Mouse (Mus musculus) left cerebral cortex, postnatal 4 days (tissue): ENCODE measurements around the gene Kcnq1. TPM values are rescaled to one million over a fixed set of nuclear protein-coding genes. Genes with fewer than 3 reads are reported as not detected.

ENCODE experiments used
- DNase-seq: peaks from one replicate; pipeline ENCODE4 v3.0.0-alpha.2; 2022
- intact Hi-C: fragments of 180-260 bp; cut with DNase I; formaldehyde crosslinking; loops from one replicate; pipeline ENCODE4 v1.15.1; 2025
- total RNA-seq, 2 experiments: library from RNA; stranded (reverse); gene quantifications; 2 replicates each; pipeline ENCODE4 v1.2.3; 2021

Gene Kcnq1
- total RNA-seq, 2 experiments from 2014 or later: 1.1 to 1.5 TPM

DNA sequence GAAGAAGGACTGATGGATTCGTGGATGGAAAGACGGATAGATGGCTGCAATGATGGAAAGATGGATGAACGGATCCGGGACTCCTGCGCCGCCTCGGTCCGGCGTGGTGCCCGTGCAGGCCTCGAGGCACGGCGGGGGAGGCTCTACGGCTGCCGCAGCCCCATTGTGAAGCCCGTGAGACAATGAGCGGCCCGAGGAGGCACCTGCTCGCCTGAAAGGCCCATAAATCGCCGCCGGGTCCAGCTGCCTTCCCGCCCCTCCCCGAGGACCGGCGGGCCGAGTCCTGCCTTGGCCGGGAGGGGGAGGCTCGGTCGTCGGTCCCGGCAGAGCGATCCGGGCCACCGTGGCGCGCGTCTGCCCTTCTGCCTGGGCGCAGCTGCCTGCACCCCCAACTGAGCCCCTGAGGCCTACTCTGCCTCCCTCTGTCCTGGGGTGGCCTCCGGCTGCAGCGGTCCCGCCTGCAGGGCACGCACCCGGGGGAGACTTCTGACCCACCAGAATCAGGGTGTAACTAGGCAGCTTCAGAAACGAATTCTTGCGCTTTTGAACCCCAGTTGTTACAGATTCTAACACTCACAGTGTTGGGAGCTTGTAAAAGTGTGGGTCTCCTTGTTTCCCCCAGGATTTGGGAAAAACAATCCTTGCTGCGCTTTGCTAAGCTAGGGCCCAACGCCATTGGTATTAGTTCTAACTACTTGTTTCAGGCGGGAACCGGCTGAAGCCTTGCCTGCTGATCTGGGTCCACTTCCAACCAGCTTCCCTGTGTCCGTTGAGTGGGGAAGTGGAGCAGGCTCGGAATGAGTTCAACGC lies 339.7 kb downstream of the Kcnq1 start:
- intact Hi-C loops: no loop called here
- peak; percentile 21 for DNase-seq

- intact Hi-C loops: no loop called here
- peak; percentile 56 for DNase-seq
Observed at GRCm38 (mm10) chr7:143447130-143447529, 341.0 kb downstream of the Kcnq1 start.

- no peak for DNase-seq
- intact Hi-C loops: no loop called here
Observed at GRCm38 (mm10) chr7:143458963-143459331, 352.8 kb downstream of the Kcnq1 start.

GRCm38 (mm10) chr7:143459332-143460211 lies 353.4 kb downstream of the Kcnq1 start:
- intact Hi-C loops: loop anchor here (10.0 kb wide), 1 partner anchor 165 kb away; no protein-coding TSS in a partner anchor
- DNase-seq: peak; percentile 21

GRCm38 (mm10) chr7:143460217-143460834 lies 354.2 kb downstream of the Kcnq1 start:
- intact Hi-C loops: loop anchor here (10.0 kb wide), 1 partner anchor 166 kb away; no protein-coding TSS in a partner anchor
- no peak for DNase-seq

DNA sequence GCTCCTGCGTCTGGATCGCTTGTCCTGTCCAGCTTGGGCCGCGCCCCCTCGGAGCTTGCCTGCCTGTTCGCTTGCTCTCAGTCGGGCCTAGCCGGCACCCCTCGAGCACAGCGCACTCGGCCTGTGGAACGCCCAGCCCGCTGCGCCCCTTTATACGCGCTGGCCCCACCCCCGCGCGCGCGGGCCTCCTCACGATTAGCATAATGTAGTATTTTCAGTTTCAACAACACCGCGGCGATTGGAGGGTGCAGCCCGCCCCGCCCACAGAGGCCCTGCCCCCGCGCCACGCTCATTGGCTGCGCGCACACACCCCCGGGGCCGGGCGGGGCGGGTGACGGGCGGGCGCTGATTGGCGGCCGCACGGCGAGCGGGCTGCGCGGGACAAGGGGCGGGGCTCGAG lies 354.7 kb downstream of the Kcnq1 start, which contains the start of gene Cdkn1c:
Gene Cdkn1c, minus strand, starts transcription at position 177 of the 400 bp plus-strand sequence.
- DNase-seq: peak; percentile 90
- intact Hi-C loops: loop anchor here (10.0 kb wide), 1 partner anchor 166 kb away; no protein-coding TSS in a partner anchor

DNA sequence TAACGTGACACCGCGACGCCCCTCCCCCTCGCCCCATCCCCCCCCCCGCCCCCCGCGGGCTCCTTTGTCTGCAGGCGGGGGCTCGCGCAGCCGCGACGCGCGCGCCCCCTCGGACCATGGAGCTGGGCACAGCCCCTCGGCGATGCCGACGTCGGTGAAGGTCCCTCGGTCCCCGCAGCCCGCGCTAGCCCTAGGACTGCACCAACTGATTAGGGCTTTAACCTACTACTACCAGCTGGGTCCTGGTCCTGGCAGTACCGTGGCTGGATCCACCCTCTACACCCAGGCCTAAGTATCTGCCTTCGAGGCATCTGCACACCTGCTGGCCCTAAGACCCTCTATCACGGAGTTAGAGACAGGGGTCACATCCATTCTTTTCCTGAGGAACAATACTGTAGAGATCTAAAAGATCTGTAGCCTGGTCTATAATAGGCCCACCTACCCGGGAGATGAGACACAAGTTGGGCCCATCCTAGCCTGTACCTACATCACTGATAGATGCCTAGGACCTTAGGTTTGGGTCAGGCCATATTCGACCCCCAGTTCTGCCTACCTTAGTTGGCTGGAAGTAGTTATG lies 355.2 kb downstream of the Kcnq1 start:
- no peak for DNase-seq
- intact Hi-C loops: loop anchor here (10.0 kb wide), 1 partner anchor 167 kb away; no protein-coding TSS in a partner anchor

GRCm38 (mm10) chr7:143461920-143462319 lies 355.8 kb downstream of the Kcnq1 start:
- no peak for DNase-seq
- intact Hi-C loops: loop anchor here (10.0 kb wide), 1 partner anchor 167 kb away; no protein-coding TSS in a partner anchor

- DNase-seq: no peak
- intact Hi-C loops: loop anchor here (10.0 kb wide), 1 partner anchor 168 kb away; no protein-coding TSS in a partner anchor
Observed at GRCm38 (mm10) chr7:143462516-143462915, 356.4 kb downstream of the Kcnq1 start.

GRCm38 (mm10) chr7:143463865-143464415 lies 357.8 kb downstream of the Kcnq1 start:
- intact Hi-C loops: loop anchor here (2.0 to 10.0 kb wide), 2 partner anchors 169 to 309 kb away; no protein-coding TSS in a partner anchor
- DNase-seq: peak; percentile 90

DNA sequence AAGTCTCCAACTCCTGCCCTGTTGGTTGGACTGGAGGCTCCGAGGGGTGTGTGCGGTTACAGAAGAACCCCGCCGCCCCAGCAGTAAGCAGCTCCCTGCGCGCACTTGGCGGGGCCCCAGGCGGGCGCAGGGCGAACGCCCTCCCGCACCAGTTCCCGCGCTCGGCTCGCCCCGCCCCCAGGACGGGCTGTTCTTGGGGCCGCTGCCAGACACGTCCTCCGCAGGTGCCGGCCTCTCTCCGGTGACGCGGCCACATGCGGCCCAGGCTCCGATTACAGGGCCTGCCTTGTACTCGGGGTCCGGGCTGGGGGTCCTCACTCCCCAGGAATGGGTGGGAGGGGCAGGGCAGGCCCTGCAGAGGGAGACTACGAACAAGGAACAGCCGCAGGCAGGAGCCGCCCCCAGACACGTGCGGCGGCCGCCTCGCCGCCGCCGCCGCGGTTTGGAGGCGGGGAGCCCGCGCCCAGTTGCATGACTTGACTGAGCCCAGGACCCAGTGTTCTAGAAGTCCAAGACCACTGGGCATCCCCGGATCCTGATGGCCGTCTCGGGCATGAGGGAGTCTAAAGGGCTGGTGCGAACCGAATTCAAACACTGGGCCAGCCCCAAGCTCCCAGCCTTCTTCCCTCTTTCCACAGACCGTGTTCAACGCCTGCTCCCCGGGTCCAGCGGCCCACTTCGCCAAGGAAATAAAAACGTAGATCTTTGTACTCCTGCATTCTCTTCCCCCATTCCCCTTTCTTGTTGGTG lies 358.8 kb downstream of the Kcnq1 start:
- intact Hi-C loops: loop anchor here (2.0 to 10.0 kb wide), 2 partner anchors 170 to 310 kb away; no protein-coding TSS in a partner anchor
- peak; percentile 42 for DNase-seq

DNA sequence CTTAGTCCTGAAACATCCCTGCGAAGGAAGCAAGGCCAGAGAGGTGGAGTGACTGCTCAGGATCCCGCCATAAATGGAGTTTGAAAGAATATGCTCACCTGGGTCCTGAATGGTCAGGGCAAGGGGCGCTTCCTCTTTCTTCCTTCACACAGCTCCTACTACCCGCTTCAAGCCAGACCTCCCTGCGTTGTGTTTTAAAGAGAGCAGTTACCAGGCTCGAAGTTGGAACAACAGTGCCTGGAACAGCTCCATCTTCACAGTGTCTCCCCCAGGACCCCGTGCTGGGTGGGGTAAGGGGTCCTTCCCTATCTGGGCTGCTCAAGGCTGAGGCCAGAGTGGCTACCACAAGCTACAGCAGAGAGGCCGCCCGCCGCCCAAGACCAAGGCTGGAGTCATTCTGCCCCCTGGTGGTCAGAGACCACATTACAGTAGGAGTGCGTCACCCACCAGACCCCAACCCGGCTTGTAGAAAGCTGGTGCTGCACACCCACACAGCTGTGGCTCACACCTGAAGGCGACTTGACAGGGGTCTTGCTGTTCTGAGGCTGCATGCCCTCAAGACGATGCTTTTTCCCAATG lies 360.0 kb downstream of the Kcnq1 start:
- peak; percentile 86 for DNase-seq
- intact Hi-C loops: loop anchor here (10.0 kb wide), 1 partner anchor 171 kb away; no protein-coding TSS in a partner anchor

GRCm38 (mm10) chr7:143467714-143468113 lies 361.6 kb downstream of the Kcnq1 start:
- no peak for DNase-seq
- intact Hi-C loops: loop anchor here (10.0 kb wide), 1 partner anchor 173 kb away; no protein-coding TSS in a partner anchor

DNA sequence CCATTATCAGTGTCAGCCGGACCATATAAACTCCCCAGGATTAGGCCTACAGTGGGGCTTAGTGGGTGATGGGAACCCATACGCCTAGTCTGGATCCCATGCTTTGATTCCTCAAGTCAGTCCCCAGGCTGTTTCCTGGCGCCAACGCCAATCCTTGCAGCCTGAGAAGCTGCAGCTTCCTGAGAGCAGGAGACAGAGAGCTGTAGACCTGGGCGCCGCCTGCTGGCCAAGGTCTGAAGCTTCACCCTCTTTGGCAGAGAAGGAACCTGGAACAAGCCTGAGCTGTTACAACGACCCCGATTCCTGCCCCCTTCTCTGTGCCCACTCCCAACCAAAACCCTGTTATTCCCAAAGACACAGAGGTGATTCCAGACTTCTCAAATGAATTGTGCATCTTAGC lies 363.8 kb downstream of the Kcnq1 start:
- DNase-seq: peak; percentile 85
- intact Hi-C loops: loop anchor here (5.0 to 10.0 kb wide), 2 partner anchors 175 to 573 kb away; no protein-coding TSS in a partner anchor

- intact Hi-C loops: loop anchor here (5.0 kb wide), 1 partner anchor 576 kb away; no protein-coding TSS in a partner anchor
- DNase-seq: no peak
Observed at GRCm38 (mm10) chr7:143473347-143474101, 367.4 kb downstream of the Kcnq1 start, which contains the start of gene Slc22a18. Slc22a18 (plus strand) TSS chr7:143473736.

- intact Hi-C loops: loop anchor here (5.0 kb wide), 1 partner anchor 578 kb away; no protein-coding TSS in a partner anchor
- no peak for DNase-seq
Observed at GRCm38 (mm10) chr7:143474811-143475210, 368.6 kb downstream of the Kcnq1 start.

DNA sequence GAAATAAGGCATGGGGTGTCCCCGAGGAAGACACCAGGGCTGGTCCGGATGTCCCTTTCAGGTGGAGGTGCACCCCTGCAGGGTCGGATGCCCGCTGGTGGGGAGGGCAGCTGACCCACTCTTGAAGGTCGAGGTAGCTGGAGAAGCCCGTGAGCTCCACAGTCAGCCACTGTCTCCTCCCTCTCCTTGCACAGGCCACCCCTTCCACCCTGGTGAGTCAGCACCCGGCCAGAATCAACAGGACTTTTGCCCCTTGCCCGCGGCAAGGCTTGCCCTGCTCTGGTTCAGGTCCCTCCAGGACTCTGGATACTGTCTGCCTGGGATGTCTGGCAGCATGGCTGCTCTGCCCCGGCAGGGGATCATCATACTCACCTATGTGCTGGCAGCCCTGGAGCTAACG lies 369.7 kb downstream of the Kcnq1 start:
- intact Hi-C loops: no loop called here
- DNase-seq: no peak
